Comparison of ENCODE assay signal across 13 mouse cellular contexts in the genomic region with DNA sequence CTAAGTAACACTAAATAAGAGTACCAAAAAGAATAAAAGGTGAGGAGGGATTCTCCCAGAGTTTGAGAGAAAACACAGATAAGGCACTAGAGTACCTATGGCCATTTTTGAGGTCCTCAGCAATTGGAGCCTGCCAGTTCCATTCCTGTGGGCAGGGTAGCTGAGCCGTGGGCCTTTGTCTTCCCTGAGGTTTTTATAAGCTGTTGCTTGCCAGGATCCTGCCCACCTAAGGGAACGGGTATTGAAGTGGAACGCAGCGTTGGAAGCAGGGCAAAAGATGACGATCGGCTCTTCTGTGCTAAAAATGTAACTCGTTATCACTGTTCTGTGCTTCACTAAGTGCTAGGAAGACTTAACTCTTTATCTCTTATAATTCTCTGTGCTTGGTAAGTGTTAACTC.
"Had no signal": no experiment of that assay in that cellular context is flagged by ENCODE, and none has a peak within 500 bp of the region (broad histone marks: within the 10 kb centered on the region; RNA-seq: fewer than 3 reads in every experiment).

No protein-coding gene starts in this region.

- H3K9ac ChIP-seq: limb, embryonic 15.5 days; liver, embryonic 14.5 days; neural tube, embryonic 12.5 days had no signal

- H3K27ac ChIP-seq: left cerebral cortex, adult 2 months; limb, embryonic 15.5 days; liver, embryonic 14.5 days; midbrain, embryonic 10.5 days; neural tube, embryonic 12.5 days had no signal

- H3K9me3 ChIP-seq: limb, embryonic 15.5 days; midbrain, embryonic 10.5 days; neural tube, embryonic 12.5 days had no signal

- H3K27me3 ChIP-seq: limb, embryonic 15.5 days; neural tube, embryonic 12.5 days had no signal

- H3K4me1 ChIP-seq: limb, embryonic 15.5 days; midbrain, embryonic 10.5 days; neural tube, embryonic 12.5 days had no signal

- H3K4me3 ChIP-seq: left cerebral cortex, adult 2 months; limb, embryonic 15.5 days; midbrain, embryonic 10.5 days; neural tube, embryonic 12.5 days had no signal

- DNase-seq: kidney, postnatal 25 days; lung, adult 18-20 months; midbrain, embryonic 14.5 days; retina, postnatal 1 day; right cerebral cortex, postnatal 4 days; spleen, adult 18-20 months; thymus, adult 18-20 months; thymus, postnatal 14 days had no signal

- H3K4me2 ChIP-seq: limb, embryonic 15.5 days; neural tube, embryonic 12.5 days had no signal
